Mouse (Mus musculus): ENCODE results near the gene Themis2.
A peak's percentile ranks its signal among the peaks of the same experiment; 100 is the strongest.
"Not testable (repeated sequence)": the region's sequence is repeated elsewhere in the genome, so short reads cannot be mapped to it uniquely, and the experiment has no call there.

Gene Themis2

DNA sequence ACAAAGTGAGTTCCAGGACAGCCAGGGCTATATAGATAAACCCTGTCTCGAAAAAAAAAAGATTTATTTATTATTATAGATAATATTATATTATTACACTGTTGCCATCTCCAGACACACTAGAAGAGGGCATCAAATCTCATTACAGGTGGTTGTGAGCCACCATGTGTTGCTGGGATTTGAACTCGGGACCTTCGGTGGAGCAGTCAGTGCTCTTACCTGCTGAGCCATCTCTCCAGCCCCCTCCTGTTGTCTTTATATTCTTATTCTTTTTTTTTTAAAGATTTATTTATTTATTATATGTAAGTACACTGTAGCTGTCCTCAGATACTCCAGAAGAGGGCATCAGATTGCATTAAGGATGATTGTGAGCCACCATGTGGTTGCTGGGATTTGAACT lies 2.5 kb upstream of the Themis2 start:
- not testable (repeated sequence) for DNase-seq

DNA sequence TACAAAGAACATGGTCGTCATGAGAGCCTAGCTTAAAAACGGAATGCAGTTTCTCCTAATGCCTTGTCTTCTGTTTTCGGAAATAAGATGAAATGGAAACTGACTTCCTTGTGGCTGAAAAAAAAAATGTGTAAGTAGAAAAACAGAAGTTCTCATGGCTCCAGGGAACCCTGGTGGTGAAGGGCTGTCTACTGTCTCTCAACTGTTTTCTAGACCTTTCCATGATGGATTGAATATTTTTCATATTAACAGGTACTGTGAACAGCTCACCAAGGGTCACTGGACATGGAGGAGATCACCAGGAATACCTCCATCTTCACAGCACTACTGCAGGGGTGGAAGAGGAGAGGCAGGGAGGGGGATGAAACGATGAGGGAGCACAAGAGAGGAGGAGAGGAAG lies 1.8 kb upstream of the Themis2 start:
- no peak for DNase-seq

DNA sequence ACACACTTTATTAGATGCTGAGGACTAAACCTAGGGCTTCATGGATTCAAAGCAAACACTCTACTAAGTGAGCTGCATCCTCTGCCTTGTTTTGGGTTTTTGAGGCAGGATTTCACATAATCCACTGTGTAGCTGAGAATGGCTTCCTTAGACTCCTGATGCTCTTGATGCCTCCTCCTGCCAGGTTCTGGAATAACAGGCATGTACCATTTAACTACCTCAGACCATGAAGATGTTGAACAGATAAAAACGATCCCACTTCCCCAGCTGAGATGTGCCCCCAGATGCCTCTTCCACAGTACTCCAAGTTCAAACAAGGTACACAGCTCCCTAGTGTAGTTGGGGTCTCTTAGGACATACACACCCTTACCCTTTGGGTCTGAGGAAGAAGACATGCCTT lies 1.3 kb upstream of the Themis2 start:
- DNase-seq: no peak

DNA sequence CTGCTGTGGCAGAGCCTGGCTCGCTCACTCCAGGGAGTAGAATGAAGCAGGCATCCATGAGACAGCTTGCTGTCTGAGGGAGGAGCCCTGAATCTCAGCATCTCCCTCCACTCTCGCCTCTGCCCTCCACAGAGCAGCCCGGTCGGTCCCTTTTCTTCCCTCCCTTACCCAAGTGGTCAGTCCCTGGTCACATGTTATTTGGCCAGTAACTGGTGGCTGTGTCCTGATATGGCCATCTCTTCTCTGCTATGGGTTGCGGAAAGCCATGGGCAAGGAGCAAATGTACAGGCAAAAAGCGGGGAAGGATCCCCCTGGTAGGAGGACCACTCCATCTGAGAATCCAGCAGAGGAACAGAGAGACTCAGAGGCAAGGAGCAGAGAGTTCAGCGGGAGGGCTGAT lies 1.0 kb downstream of the Themis2 start:
- DNase-seq: no peak

DNA sequence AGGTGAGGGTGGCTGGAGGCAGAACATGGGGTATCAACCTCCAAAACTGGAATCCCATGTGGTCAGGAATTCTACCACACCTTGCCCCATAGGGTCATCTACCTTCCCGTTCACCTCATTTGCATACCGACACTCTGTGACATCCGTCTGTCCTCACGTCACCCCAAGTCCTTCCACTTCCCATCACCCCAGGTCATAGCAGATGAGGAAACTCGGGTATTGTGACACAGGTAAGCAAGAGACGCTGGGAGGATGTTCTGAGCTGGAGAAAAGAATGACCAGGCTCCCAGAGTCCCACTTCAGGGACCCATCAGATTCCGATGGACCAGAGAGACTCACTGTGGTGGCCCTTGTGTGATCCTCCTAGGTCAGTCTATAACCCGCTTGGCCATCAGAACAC lies 1.4 kb downstream of the Themis2 start:
- no peak for DNase-seq

DNA sequence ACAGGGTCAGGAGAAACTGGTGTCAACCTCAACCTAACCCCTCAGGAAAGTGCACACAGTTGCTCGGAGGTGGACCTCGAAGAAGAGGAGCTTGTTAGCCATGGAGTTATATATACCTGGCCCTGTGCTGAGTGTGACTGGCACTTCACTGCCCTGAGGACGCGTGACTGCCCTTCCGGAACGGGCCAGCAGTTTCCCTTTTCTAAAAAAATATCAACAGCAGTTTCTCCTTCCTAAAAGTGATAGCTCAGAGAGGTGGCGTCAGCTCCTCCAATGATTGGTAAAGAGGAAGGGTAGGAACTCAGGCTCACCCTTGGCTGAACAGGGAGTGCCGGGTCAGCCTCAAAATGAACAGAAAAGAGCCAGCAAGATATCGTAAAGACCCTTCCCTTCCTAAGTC lies 2.2 kb downstream of the Themis2 start:
- DNase-seq: no peak

DNA sequence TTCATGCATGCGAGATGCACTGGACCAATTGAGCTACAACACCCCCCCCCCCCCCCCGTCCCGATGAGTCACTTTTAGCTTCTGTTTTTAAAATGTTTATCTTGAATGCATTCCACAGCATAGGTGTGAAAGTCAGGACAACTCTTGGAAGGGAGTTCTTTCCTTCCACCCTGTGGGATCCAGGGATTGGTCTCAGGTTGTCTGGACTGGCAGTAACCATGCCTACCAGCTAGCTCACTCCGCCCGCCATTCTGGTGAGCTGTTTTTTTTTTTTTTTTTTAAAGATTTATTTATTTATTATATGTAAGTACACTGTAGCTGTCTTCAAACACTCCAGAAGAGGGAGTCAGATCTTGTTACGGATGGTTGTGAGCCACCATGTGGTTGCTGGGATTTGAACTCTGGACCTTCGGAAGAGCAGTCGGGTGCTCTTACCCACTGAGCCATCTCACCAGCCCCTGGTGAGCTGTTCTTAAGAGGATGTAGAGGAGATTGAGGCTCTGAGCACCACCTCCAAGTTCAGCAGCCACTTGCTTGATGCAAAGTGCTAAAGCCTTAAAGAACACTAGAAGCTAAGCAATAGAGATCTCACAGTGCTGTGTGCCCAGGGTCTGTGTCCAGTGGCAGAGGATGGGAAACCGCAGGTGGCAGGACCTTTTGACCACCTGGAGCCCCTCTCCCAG lies 2.7 kb downstream of the Themis2 start:
- not testable (repeated sequence) for DNase-seq

DNA sequence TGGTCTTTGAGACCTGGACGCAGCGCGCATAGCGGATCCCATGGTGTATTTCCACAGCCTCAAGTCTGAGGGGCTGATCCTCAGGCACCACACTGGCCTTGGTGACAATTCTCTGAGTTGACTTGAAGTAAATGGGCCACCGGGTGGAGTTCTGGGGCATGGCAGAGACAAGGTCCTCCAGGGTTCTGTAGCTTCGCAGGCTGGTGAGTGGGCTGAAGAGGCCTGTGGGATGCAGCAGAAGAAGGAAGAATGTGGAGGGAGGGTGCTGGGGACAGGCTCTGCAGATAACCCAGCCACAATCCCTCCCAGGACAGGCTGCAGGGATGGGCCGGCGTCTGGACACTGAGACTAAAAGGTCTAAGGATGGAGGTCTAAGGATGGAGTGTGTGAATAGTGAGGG lies 6.5 kb downstream of the Themis2 start:
- DNase-seq: no peak

DNA sequence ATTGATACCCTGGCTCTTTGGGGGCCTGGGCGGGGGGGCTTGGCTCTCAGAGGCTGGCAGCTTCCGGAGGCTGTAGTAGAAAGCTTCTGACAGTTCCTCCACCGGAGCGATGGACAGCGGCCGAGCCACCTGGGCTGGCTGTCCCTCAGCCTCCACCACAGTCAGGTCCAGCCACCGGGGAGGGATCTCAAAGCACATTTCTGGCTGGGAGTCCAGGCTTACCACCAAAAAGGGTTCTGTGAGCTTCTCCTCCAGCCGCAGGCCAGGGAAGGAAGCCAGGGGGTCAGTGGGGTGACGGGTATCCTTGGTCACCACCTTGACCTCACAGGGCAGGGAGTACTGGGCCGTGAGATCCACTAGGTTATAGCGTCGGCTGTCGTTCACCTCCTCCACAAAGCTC lies 11.0 kb downstream of the Themis2 start:
- no peak for DNase-seq

DNA sequence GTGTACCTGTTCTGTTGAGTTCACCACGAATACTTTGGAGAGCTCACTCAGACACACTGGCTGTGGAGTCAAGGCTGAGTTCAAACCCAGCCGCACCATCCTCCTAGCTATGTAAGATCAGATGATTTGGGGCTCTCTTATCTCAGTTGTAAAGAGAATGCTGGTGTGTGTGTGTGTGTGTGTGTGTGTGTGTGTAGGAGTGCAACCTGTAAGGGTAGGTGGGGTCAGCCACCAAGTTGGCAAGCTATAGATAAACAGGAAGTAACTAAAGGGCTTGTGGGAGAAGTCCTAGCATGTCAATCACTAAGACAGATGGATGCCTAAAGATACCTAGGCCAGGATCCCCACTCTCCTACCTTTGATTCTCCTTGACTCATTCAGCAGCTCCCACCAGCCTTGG lies 12.5 kb downstream of the Themis2 start:
- no peak for DNase-seq

DNA sequence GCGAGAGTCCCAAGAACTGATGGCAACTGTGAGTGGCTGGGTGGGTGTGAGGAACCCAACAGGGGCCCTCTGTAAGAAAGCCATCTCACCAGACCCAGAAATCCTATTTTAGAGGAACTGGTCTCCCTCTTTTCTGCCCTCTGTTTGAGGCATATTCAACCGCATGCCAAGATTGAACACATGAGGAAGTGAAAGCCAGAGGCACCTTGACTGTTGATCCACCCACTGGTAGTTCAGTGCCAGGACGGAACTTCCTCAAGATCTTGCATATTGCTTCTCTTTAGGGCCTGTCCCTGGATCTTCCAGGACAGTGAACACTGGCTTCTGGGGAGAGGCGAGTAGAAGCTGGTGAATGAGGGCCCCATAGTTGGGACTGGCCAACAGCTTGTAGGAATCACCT lies 15.9 kb downstream of the Themis2 start:
- no peak for DNase-seq

DNA sequence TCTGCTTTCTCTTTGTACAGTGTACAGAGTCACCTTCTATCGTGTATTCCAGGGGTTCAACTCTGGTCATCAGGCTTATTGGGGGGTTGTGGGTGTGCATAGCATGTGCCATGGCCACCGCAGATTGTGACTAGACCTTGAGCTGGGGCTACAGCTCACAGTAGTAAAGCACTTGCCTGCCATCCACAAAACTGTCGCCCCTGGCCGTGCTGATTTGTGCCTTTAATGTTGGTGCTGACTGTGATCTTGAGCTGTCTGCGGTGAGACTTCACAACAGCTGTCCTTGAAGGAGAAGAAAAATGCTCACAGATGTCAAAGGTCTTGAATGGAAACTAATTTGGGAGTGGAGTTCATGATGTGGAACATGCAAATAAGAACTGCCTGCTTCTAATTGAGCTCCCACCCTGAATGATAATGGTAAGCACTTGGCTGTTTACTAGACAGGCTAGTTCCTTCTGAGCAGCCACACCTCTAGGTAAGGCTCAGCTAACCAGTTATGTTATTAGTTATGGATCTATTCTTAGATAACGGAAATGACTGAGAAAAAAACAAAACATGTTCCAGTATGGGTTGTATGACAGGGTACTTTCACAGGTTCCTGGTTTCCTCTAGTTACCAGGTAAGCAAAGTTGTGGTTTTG lies 17.5 kb downstream of the Themis2 start:
- no peak for DNase-seq

DNA sequence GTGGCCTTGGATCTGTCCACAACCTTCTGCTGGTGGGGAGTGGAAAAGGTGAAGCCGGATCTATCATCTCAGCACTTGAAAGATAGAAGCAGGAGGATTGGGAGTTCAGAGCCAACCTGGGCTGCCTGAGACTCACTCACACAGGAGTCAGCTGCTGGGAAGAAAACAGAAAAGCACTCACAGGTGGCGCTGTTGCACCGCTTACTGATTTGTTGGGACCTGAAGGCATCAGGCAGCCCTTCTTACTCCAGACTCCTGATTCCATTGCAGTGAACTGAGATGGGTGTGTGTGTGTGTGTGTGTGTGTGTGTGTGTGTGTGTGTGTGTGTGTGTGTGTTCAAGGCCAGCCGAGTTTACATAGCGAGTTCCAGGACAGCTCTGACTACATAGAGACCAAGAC lies 19.4 kb downstream of the Themis2 start:
- DNase-seq: peak; percentile 33 to 40

DNA sequence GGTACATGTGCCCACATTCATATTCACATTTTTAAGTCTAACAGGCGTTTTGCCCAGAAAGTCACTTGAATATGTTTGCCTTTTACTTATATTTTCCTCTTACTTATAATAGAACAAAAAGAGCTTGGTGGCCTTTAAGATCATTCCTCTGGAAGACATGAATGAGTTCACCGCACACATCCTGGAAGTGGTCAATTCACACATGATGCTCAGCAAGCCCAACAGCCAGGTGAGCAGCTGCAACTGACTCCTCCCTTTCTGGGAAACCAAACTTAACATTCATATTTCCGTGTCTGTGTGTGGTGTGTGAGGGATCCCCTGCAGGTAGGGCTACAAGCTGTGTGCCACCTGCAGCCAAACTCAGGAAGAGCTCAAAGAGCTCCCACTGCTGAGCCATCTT lies 21.3 kb downstream of the Themis2 start:
- DNase-seq: no peak

DNA sequence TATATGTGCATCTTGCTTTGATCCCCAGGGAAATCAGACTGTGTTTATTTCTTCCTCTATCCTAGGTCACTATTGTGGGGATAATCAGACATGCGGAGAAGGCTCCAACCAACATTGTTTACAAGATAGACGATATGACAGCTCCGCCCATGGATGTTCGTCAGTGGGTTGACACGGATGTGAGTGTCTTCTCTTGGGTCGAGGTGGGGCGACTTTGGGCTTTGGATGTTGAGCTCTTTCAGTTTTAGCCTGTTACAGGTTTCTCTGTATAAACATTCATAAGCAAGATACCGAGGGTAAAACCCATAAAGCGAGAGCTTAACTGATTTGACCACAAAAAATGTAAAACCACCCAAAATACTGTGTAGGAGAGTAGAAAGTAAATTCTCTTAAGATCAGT lies 24.4 kb downstream of the Themis2 start:
- DNase-seq: no peak

DNA sequence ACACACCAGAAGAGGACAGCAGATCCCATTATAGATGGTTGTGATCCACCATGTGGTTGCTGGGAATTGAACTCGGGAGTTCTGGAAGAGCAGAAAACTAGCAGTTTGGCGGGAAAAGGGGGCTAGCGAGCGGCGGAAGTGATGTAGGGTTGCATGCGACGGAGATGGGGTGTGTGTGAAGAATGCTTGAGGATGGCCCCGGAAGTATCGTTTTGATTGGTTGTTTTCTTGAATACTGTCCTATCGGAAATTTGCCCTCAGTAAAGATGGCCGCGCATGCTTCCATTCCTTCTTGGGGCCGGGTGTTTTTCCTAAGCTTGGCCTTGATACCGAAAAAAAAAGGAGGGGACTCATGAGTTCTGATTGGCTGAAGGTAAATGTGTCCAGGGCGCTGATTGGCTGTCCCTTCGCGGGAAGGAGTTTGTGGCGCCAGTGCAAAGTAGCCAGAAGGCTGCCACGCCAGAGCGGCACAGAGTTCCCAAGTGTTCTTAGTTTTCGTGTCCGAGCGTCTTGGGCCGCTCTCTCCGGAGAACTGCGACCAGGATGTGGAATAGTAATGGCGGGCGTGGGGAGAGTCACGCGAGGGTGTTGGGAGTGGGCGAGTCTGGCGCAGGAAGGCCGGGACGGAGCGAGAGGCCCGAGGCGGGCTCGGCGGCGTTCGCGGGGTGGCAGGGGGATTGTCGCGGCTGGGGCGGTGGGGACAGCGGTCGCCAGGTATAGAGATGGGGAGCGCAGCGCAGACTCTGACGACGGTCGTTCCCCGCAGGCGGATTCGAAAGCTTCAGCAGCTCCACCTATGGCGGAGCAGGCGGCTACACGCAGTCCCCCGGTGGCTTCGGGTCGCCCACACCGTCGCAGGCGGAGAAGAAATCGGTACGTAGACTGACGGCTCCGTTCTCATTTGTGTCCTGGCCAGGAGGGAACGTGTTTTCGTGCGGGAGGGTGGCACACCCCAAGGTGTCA lies 28.0 kb downstream of the Themis2 start, which contains the start of gene Rpa2:
Rpa2 (plus strand) TSS at position 419 of the 963 bp plus-strand sequence.
- DNase-seq: peak; percentile 92 to 98

DNA sequence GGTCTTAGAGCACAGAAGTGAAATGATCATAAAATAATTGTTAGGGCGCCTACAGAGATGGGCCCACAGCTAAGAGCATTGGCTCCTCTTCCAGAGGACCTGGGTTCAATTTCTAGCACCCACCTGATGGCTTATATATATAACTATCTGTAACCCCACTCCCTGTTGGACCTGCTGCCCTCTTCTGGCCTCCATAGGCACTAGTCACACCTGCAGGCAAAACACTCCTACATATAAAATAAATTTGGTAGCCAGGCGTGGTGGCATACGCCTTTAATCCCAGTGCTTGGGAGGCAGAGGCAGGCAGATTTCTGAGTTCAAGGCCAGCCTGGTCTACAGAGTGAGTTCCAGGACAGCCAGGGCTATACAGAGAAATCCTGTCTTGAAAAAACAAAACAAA lies 33.1 kb downstream of the Themis2 start:
- DNase-seq: not testable (repeated sequence)

DNA sequence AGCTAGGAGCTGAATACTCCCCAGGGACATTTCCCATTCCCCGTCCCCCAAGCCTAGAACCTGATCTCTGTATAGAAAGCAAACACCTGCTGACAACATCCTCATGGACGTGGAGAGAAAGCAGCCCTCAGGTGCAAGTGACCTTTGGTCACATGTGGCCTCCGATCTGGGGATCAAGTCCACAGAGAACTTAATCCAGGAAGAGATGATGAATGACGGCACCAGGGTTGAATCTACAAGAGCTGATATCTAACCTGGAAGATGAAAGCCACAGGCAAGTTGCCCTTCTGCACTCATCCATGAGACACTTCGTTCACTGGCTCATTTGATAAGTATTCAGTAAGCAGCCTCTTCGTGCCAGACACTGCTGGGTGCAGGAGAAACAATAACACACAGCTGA lies 33.6 kb downstream of the Themis2 start:
- no peak for DNase-seq

DNA sequence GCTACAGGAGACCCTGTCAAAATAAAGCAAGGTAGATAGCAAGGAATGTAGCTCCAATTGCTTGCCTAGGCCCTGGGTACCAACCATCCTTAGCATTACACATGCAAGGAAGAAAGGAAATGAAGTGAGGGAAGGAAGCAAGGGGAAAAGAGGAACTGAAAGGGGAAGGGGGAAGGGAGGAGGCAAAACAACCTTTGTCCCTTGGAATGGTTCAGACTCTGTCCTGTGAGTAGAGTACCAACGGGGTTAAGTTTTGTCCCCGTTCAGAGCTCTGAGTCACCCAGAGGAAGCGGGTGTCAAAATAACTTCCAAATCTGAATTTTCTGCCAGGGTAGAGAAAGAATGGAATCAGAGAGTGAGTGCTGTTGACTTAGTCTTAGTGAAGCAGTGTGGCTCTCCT lies 35.9 kb downstream of the Themis2 start:
- no peak for DNase-seq

DNA sequence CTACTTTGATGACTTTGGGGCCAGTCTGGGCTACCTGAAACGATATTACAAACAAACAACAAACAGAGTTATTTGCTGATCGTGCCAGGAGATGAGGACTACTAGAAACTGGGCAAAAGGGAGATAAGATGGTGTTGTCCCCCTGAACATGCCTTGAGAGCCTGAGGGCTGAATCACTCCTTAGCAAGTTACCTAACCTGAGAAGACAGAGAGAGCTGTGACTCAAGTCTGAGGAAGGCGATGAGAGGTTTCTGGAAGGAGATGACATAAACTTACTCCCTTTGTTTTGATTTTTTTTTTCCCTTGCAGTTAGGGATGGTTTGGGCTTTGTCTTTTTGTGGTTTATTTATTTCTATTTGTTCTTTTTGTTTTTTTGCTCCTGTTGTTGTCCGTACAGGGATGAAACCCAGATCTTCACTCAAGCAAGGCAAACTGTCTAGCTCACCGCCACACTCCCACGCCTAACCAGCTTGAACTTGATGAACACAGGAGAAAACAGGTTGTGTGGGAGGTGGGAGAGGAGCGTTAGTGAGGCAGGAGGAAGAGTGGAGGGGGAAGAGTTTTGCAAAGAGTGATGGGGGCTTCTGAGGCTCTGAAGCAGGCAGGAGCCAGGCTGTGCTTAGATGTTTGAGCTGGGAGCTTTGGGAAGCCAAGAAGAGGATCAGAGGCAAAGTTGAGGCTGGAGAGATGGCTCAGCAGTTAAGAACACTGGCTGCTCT lies 38.4 kb downstream of the Themis2 start:
- DNase-seq: no peak

DNA sequence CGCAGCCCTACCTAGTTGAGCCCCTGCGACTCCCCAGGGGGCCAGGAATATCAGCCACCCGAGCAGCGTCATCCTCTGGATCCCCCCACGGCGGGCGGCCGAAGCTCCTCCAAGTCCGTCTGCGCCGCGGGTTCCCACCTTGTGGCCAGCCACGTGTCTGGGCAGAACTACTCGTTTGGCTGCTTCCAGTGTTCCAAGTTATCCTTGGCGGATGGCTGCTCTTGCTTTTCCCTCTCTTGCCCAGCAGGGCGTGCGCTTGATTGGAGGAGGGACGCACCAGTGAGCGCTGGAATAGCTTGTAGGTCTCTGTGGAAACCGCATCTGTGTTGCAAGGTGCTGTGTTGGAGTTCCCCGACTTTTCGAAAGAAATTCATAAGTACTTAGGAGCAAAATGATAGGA lies 39.2 kb downstream of the Themis2 start, which contains the start of gene Smpdl3b:
Smpdl3b (minus strand) TSS at position 279 of the 400 bp plus-strand sequence.
- DNase-seq: peak in 1 of 2 experiments; percentile 18

DNA sequence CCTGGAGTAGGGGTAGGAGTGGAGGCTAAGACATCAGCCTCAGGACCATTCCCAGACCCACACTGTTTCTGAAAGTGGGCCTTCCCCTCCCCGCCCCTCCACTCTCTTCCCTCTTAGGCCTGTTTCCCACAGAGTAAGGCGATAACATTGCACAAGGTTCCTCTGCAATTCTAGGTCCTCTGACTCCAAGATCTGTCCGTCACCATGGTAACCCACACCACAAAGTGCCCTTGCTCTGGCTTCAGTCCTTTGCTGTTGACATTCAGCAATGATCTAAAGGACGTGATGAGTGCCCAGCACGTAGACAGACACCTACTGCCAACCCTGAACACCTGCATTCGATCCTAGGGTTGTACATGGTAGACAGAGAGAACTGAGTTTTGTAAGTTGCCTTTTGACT lies 43.2 kb downstream of the Themis2 start:
- no peak for DNase-seq

Measured in thymus, adult 18-20 months (tissue).